Mouse (Mus musculus) MEL (cell line): ENCODE data around the gene Atg7. TPM values are rescaled to one million over a fixed set of nuclear protein-coding genes. Genes with fewer than 3 reads are reported as not detected.

Experiments used
- DNase-seq: peaks from one replicate; pipeline ENCODE4 v3.0.0; 2011; ENCODE audit warnings: low read depth, low spot score
- H3K27ac ChIP-seq: 2 replicates; pipeline ENCODE4 v1.5.1; 2012; ENCODE audit warnings: low read depth, mild to moderate bottlenecking, control low read depth, low read length, moderate library complexity; ENCODE audit not compliant: control insufficient read depth
- H3K27me3 ChIP-seq, 2 experiments: fragments of 150-350 bp in 1 of 2; sonication (generic) in 1 of 2; 2 replicates each; pipeline ENCODE4 v1.6.1; 2012; ENCODE audit warnings: low read length in 2 of 2, mild to moderate bottlenecking in 2 of 2, improper control_type of control experiment in 1 of 2, moderate library complexity in 1 of 2; ENCODE audit not compliant: insufficient read depth in 2 of 2, control insufficient read depth in 1 of 2
- H3K36me3 ChIP-seq, 2 experiments: 2 replicates each; pipeline ENCODE4 v1.6.1; 2012 to 2014; ENCODE audit warnings: low read length in 2 of 2, improper control_type of control experiment in 1 of 2, inconsistent platforms in 1 of 2, mild to moderate bottlenecking in 1 of 2; ENCODE audit not compliant: insufficient read depth in 2 of 2, control insufficient read depth in 1 of 2
- H3K4me1 ChIP-seq, 2 experiments: fragments of 150-350 bp in 1 of 2; sonication (generic) in 1 of 2; 2 replicates each; pipeline ENCODE4 v1.6.1; 2012; ENCODE audit warnings: low read length in 2 of 2, improper control_type of control experiment in 1 of 2, mild to moderate bottlenecking in 1 of 2; ENCODE audit not compliant: insufficient read depth in 2 of 2, control insufficient read depth in 1 of 2
- H3K4me3 ChIP-seq, 2 experiments: fragments of 150-350 bp in 1 of 2; sonication (generic) in 1 of 2; 2 replicates each; pipeline ENCODE4 v1.5.1; 2012; ENCODE audit warnings: low read depth in 2 of 2, low read length in 2 of 2, mild to moderate bottlenecking in 2 of 2, moderate library complexity in 2 of 2, control low read depth in 1 of 2, improper control_type of control experiment in 1 of 2; ENCODE audit not compliant: control insufficient read depth in 1 of 2, insufficient read depth in 1 of 2
- H3K79me2 ChIP-seq: 2 replicates; pipeline ENCODE4 v1.6.1; 2012; ENCODE audit warnings: mild to moderate bottlenecking, low read length, moderate library complexity; ENCODE audit not compliant: control insufficient read depth, poor library complexity, insufficient read depth
- H3K9ac ChIP-seq: 2 replicates; pipeline ENCODE4 v1.6.1; 2012; ENCODE audit warnings: low read depth, mild to moderate bottlenecking, control low read depth, low read length, moderate library complexity; ENCODE audit not compliant: control insufficient read depth, poor library complexity, severe bottlenecking
- H3K9me3 ChIP-seq: fragments of 150-350 bp; sonication (generic); replicated peaks from 2 replicates; pipeline ENCODE4 v1.6.1; 2012; ENCODE audit warnings: mild to moderate bottlenecking, low read length, improper control_type of control experiment, moderate library complexity; ENCODE audit not compliant: insufficient read depth
- BHLHE40 ChIP-seq: IDR thresholded peaks from 2 replicates; pipeline ENCODE4 v1.6.1; 2012; ENCODE audit warnings: low read depth, mild to moderate bottlenecking, inconsistent platforms, low read length, improper control_type of control experiment, borderline replicate concordance
- CHD2 ChIP-seq: IDR thresholded peaks from 2 replicates; pipeline ENCODE4 v1.6.1; 2011; ENCODE audit warnings: low read length, improper control_type of control experiment
- CTCF ChIP-seq, 3 experiments: IDR thresholded peaks in 2 of 3; conservative IDR thresholded peaks in 1 of 3; 2 replicates each; pipeline ENCODE4 v1.5.1; 2011 to 2012; ENCODE audit warnings: low read length in 3 of 3, low read depth in 2 of 3, mild to moderate bottlenecking in 2 of 3, improper control_type of control experiment in 1 of 3, inconsistent platforms in 1 of 3, mixed read lengths in 1 of 3, moderate library complexity in 1 of 3; ENCODE audit not compliant: control insufficient read depth in 1 of 3, insufficient read depth in 1 of 3, poor library complexity in 1 of 3, severe bottlenecking in 1 of 3
- E2F4 ChIP-seq: IDR thresholded peaks from 2 replicates; pipeline ENCODE4 v1.6.1; 2011; ENCODE audit warnings: low read depth, low read length, improper control_type of control experiment, borderline replicate concordance
- ETS1 ChIP-seq: IDR thresholded peaks from 2 replicates; pipeline ENCODE4 v1.6.1; 2012; ENCODE audit warnings: low read depth, mild to moderate bottlenecking, inconsistent platforms, low read length, improper control_type of control experiment, moderate library complexity
- GABPA ChIP-seq: IDR thresholded peaks from 2 replicates; pipeline ENCODE4 v1.6.1; 2012; ENCODE audit warnings: low read depth, mild to moderate bottlenecking, inconsistent platforms, low read length, improper control_type of control experiment, moderate library complexity
- JUND ChIP-seq: IDR thresholded peaks from 2 replicates; pipeline ENCODE4 v1.6.1; 2011; ENCODE audit warnings: low read depth, mild to moderate bottlenecking, improper control_type of control experiment, low read length
- MAFK ChIP-seq: IDR thresholded peaks from 2 replicates; pipeline ENCODE4 v1.6.1; 2011; ENCODE audit warnings: low read depth, mild to moderate bottlenecking, low read length, improper control_type of control experiment, borderline replicate concordance
- MAZ ChIP-seq: IDR thresholded peaks from 2 replicates; pipeline ENCODE4 v1.6.1; 2012; ENCODE audit warnings: low read depth, mild to moderate bottlenecking, inconsistent platforms, low read length, improper control_type of control experiment
- MXI1 ChIP-seq: IDR thresholded peaks from 2 replicates; pipeline ENCODE4 v1.6.1; 2011; ENCODE audit warnings: mild to moderate bottlenecking, low read depth, low read length, improper control_type of control experiment
- MYC ChIP-seq: IDR thresholded peaks from 2 replicates; pipeline ENCODE4 v1.6.1; 2011; ENCODE audit warnings: low read depth, mild to moderate bottlenecking, low read length, improper control_type of control experiment, moderate library complexity
- NELFE ChIP-seq: IDR thresholded peaks from 2 replicates; pipeline ENCODE4 v1.6.1; 2011; ENCODE audit warnings: low read depth, low read length, improper control_type of control experiment
- POLR2AphosphoS2 ChIP-seq: IDR thresholded peaks from 2 replicates; pipeline ENCODE4 v1.6.1; 2011; ENCODE audit warnings: low read length, improper control_type of control experiment
- RAD21 ChIP-seq: IDR thresholded peaks from 2 replicates; pipeline ENCODE4 v1.6.1; 2011; ENCODE audit warnings: mild to moderate bottlenecking, low read depth, low read length, improper control_type of control experiment
- SMC3 ChIP-seq: IDR thresholded peaks from 2 replicates; pipeline ENCODE4 v1.6.1; 2011; ENCODE audit warnings: low read depth, low read length, improper control_type of control experiment
- USF1 ChIP-seq: IDR thresholded peaks from 2 replicates; pipeline ENCODE4 v1.6.1; 2014; ENCODE audit warnings: low read depth, mild to moderate bottlenecking, inconsistent platforms, low read length, improper control_type of control experiment, moderate library complexity
- USF2 ChIP-seq, 2 experiments: IDR thresholded peaks; 2 replicates each; pipeline ENCODE4 v1.6.1; 2011 to 2012; ENCODE audit warnings: improper control_type of control experiment in 2 of 2, low read length in 2 of 2, borderline replicate concordance in 1 of 2, inconsistent platforms in 1 of 2, low read depth in 1 of 2, mild to moderate bottlenecking in 1 of 2; ENCODE audit not compliant: insufficient read depth in 1 of 2
- ZC3H11A ChIP-seq: IDR thresholded peaks from 2 replicates; pipeline ENCODE4 v1.6.1; 2012; ENCODE audit warnings: low read depth, mild to moderate bottlenecking, inconsistent platforms, low read length, improper control_type of control experiment
- ZKSCAN1 ChIP-seq: IDR thresholded peaks from 2 replicates; pipeline ENCODE4 v1.6.1; 2012; ENCODE audit warnings: low read depth, mild to moderate bottlenecking, inconsistent platforms, low read length, improper control_type of control experiment, moderate library complexity
- polyA plus RNA-seq, 2 experiments: library from polyadenylated mRNA; stranded (reverse) in 1 of 2; unstranded in 1 of 2; fragments of >175 nt in 1 of 2; fragments of >200 nt in 1 of 2; gene quantifications; 2 replicates each; pipeline versions ENCODE4 v1.2.1 to v1.2.4; 2012; ENCODE audit warnings: low replicate concordance in 2 of 2, low read depth in 1 of 2; ENCODE audit not compliant: insufficient read length in 2 of 2, insufficient read depth in 1 of 2, missing spikeins in 1 of 2
- total RNA-seq: library from RNA; depleted of rRNA; stranded (reverse); fragments of 300-350 nt; gene quantifications from 2 replicates; pipeline ENCODE4 v1.2.3, GENCODE M21; 2012

Atg7 gene
- total and polyA plus RNA-seq, 3 experiments, result 14.6 TPM; not detected in 1

DNA sequence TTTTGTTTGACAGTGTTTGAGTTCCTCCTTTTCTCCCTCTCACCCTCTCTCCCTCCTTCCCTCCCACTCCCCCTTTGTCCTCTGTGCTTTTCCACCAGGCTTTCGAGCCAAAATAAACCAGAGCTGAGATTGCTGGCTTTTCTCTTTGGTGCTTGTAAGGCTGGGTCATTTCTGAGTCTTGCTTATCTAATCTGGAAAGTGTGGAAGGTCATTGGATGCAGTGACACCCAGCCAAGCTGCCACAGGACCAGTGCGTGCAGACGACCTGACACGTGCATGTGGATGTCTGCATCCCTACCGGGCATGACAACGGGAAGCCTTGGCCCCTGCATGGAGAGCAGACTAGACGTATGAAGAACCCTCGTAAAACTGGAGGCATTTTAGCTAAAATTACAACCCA is 76.8 kb downstream of the Atg7 start:
- Histone ChIP-seq H3K79me2 (no peaks in the 10 kb centered on the region), H3K4me3 (no peak overlapping the region)
- TF ChIP-seq MAZ (no peak), MAFK (no peak), MYC (no peak), NELFE (no peak), USF1 (no peak)
- TF ChIP-seq, all 39 proteins: peak for 0
- H3K9me3 ChIP-seq, result no peaks in the 10 kb centered on the region
- H3K36me3 ChIP-seq, result no peaks in the 10 kb centered on the region
- DNase-seq, result no peak
- no peaks in the 10 kb centered on the region for H3K27me3 ChIP-seq
- no peak overlapping the region for H3K9ac ChIP-seq
- H3K27ac ChIP-seq, result no peak overlapping the region
- no peaks in the 10 kb centered on the region for H3K4me1 ChIP-seq

DNA sequence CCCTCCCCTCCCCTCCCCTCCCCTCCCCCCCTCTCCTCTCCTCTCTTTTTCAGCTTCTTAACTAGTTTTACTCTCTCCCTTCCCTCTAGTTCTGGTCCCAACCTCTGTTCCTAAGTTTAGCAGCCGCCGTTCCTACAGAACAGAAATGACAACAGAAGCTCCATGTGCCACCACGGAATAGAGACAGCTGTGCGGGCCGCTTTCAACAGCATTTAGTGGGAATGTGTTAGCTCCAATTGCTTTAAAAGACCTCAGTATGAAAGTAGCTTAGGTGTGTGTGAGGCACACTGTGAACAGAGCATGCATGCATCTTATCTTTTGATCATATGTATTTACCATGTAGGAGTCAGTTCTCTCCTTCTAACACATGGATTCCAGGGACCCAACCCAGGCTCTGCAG is 79.1 kb downstream of the Atg7 start:
- Histone ChIP-seq H3K4me3 (no peak overlapping the region), H3K9ac (no peak overlapping the region), H3K9me3 (no peaks in the 10 kb centered on the region), H3K79me2 (no peaks in the 10 kb centered on the region), H3K36me3 (no peaks in the 10 kb centered on the region), H3K27me3 (no peaks in the 10 kb centered on the region), H3K27ac (no peak overlapping the region), H3K4me1 (no peaks in the 10 kb centered on the region)
- DNase-seq, result no peak
- TF ChIP-seq ZC3H11A (no peak), JUND (no peak), POLR2AphosphoS2 (no peak), USF1 (no peak), GABPA (no peak), CHD2 (no peak), ZKSCAN1 (no peak), MAFK (no peak), USF2 (IDR thresholded peaks at IDR 0.05; ENCODE audit: borderline replicate concordance in 1 of 2, insufficient read depth in 1 of 2, low read depth in 1 of 2, low read length in 2 of 2) (no peak), MXI1 (no peak), SMC3 (no peak), E2F4 (no peak), BHLHE40 (no peak), CTCF (IDR thresholded peaks at IDR 0.05 in 2 of 3, conservative IDR thresholded peaks at IDR 0.05 in 1 of 3; ENCODE audit: control insufficient read depth in 1 of 3, insufficient read depth in 1 of 3, low read depth in 2 of 3, low read length in 3 of 3, poor library complexity in 1 of 3, severe bottlenecking in 1 of 3) (no peak)

DNA sequence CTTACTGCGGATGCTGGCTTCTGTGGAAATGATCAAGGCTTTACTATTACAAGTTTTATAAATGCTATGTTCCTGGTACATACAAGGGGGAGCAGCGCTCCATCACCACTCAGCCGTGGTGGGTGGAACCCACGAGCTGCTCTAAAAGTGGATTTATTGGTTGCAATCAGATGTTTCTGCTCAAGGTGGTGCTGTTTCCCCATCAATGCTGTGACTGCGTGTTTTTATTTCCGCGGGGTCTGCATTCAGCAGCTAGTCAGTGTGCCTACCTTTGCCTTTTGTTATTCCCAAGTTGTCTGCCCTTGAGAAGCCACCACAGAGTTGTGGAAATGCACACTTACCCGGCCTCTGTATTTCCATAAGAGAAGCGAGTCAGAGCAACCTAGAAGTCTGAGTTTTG is 81.0 kb downstream of the Atg7 start:
- no peaks in the 10 kb centered on the region for H3K4me1 ChIP-seq
- peak; percentile 75 for TF ChIP-seq SMC3
- no peak for TF ChIP-seq ETS1
- TF ChIP-seq RAD21, result peak; percentile 74
- peak; percentile 26 to 69 (median 27); a peak in 4 of 6 replicates for TF ChIP-seq CTCF (IDR thresholded peaks at IDR 0.05 in 2 of 3, conservative IDR thresholded peaks at IDR 0.05 in 1 of 3; ENCODE audit: control insufficient read depth in 1 of 3, insufficient read depth in 1 of 3, low read depth in 2 of 3, low read length in 3 of 3, poor library complexity in 1 of 3, severe bottlenecking in 1 of 3)
- peak; percentile 63 for TF ChIP-seq ZC3H11A
- no peak for TF ChIP-seq USF1
- DNase-seq, result peak; percentile 36
- H3K9ac ChIP-seq, result no peak overlapping the region
- no peaks in the 10 kb centered on the region for H3K79me2 ChIP-seq
- H3K4me3 ChIP-seq, result no peak overlapping the region
- no peaks in the 10 kb centered on the region for H3K9me3 ChIP-seq
- H3K36me3 ChIP-seq, result no peaks in the 10 kb centered on the region
- no peaks in the 10 kb centered on the region for H3K27me3 ChIP-seq
- H3K27ac ChIP-seq, result no peak overlapping the region
